Mouse (Mus musculus): Measurements from ENCODE around the gene Gm21861. TPM values are rescaled to one million over a fixed set of nuclear protein-coding genes. Genes with fewer than 3 reads are reported as not detected.
"Not testable (repeated sequence)": the region's sequence is repeated elsewhere in the genome, so short reads cannot be mapped to it uniquely, and the experiment has no call there.

Gene Gm21861
- not detected in 2 replicates for polyA plus RNA-seq (2015; fragmentation: Nextera tagmentation; extraction: Ambion mirVana)

DNA sequence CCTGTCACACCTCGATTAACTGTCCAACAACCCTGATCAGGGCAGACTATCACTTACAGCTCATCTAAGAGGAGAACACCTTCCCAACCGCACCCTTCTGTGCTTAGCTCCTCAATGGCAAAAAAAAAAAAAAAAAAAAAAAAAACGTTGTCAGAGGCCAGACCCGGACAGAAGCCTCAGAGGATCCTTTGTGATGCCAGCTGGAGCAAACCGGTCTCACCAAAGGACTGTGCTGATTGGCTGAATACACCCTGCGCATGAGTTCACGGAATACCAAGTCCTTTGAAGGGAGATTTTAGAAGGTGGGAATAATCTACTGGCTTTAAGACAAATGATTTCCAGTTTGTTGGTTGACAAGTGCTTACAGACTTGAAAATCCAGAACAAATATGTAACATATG lies at the start of gene Gm21861:
Gene Gm21861, minus strand, starts transcription at position 101 of the 400 bp plus-strand sequence.
- H3K9me3 ChIP-seq (ENCODE audit: low read length); H3K9ac ChIP-seq (replicated peaks; ENCODE audit: low read depth); H3K36me3 ChIP-seq (ENCODE audit: insufficient read depth, low read length); H3K4me2 ChIP-seq (replicated peaks; ENCODE audit: low read depth, low read length); H3K27me3 ChIP-seq (replicated peaks; ENCODE audit: insufficient read depth, low read length); ATAC-seq; H3K27ac ChIP-seq (ENCODE audit: low read length); H3K4me3 ChIP-seq (ENCODE audit: low read depth, low read length); H3K4me1 ChIP-seq (ENCODE audit: insufficient read depth, low read depth, low read length); DNase-seq (ENCODE audit: low spot score): not testable (repeated sequence)
- no CpG with 5 or more reads among the region's 7 CpGs for WGBS

Data from lung, postnatal 0 days (tissue).